Mouse (Mus musculus) embryonic facial prominence, embryonic 14.5 days (tissue): ENCODE measurements around the gene Astn1. TPM values are rescaled to one million over a fixed set of nuclear protein-coding genes. Genes with fewer than 3 reads are reported as not detected.

Experiments
- ATAC-seq: fragments of 200-750 bp; cut with Nextera tagmentation; 2 replicates; pipeline ENCODE4 v1.8.0; 2017; ENCODE audit warnings: low read depth, moderate number of reproducible peaks, moderate TSS enrichment
- DNase-seq: peaks from one replicate; pipeline ENCODE4 v3.0.0-alpha.2; 2015; ENCODE audit warnings: low spot score
- H3K27ac ChIP-seq: fragments of 300-500 bp; sonication (generic); replicated peaks from 2 replicates; pipeline ENCODE4 v1.5.1; 2014; ENCODE audit warnings: low read depth, mild to moderate bottlenecking, low read length, moderate library complexity
- H3K27me3 ChIP-seq: fragments of 300-500 bp; sonication (generic); replicated peaks from 2 replicates; pipeline ENCODE4 v1.6.1; 2014; ENCODE audit warnings: low read length; ENCODE audit not compliant: control insufficient read depth, insufficient read depth
- H3K36me3 ChIP-seq: fragments of 300-500 bp; sonication (generic); 2 replicates; pipeline ENCODE4 v1.6.1; 2014; ENCODE audit warnings: low read length, mixed read lengths; ENCODE audit not compliant: control insufficient read depth, insufficient read depth
- H3K4me1 ChIP-seq: fragments of 300-500 bp; sonication (generic); 2 replicates; pipeline ENCODE4 v1.6.1; 2014; ENCODE audit warnings: antibody characterized with exemption, low read length; ENCODE audit not compliant: control insufficient read depth, insufficient read depth
- H3K4me2 ChIP-seq: fragments of 300-500 bp; sonication (generic); 2 replicates; pipeline ENCODE4 v1.6.1; 2014; ENCODE audit warnings: low read depth, mild to moderate bottlenecking, low read length, moderate library complexity, mixed read lengths
- H3K4me3 ChIP-seq: fragments of 300-500 bp; sonication (generic); 2 replicates; pipeline ENCODE4 v1.5.1; 2014; ENCODE audit warnings: low read depth, mild to moderate bottlenecking, low read length
- H3K9ac ChIP-seq: fragments of 300-500 bp; sonication (generic); 2 replicates; pipeline ENCODE4 v1.6.1; 2014; ENCODE audit warnings: low read depth, mild to moderate bottlenecking, low read length, moderate library complexity, mixed read lengths
- H3K9me3 ChIP-seq: fragments of 300-500 bp; sonication (generic); 2 replicates; pipeline ENCODE4 v1.6.1; 2016; ENCODE audit warnings: low read length; ENCODE audit not compliant: control insufficient read depth
- WGBS: fragments of 180-500 bp; shearing (Covaris S2); extraction: QIAGEN DNeasy Blood & Tissue Kit; methylation state at CpG from one replicate; pipeline ENCODE4 v1.1.7; 2014; 5-methylcytosine and 5-hydroxymethylcytosine counted together
- microRNA counts: library from miRNA; unstranded; fragments of <30 nt; microRNA quantifications from one replicate; lab custom pipeline; 2017
- microRNA-seq: library from miRNA; unstranded; fragments of <30 nt; microRNA quantifications from one replicate; pipeline ENCODE4, GENCODE M21; 2016; ENCODE audit warnings: borderline number of aligned reads
- polyA plus RNA-seq: library from polyadenylated mRNA; unstranded; fragments of >200 nt; fragmentation: Nextera tagmentation; extraction: Ambion mirVana; gene quantifications from 2 replicates; pipeline ENCODE4 v1.2.1, GENCODE M21; 2014

Gene Astn1
- polyA plus RNA-seq, 1 experiment from 2014 or later: 3.5 TPM

DNA sequence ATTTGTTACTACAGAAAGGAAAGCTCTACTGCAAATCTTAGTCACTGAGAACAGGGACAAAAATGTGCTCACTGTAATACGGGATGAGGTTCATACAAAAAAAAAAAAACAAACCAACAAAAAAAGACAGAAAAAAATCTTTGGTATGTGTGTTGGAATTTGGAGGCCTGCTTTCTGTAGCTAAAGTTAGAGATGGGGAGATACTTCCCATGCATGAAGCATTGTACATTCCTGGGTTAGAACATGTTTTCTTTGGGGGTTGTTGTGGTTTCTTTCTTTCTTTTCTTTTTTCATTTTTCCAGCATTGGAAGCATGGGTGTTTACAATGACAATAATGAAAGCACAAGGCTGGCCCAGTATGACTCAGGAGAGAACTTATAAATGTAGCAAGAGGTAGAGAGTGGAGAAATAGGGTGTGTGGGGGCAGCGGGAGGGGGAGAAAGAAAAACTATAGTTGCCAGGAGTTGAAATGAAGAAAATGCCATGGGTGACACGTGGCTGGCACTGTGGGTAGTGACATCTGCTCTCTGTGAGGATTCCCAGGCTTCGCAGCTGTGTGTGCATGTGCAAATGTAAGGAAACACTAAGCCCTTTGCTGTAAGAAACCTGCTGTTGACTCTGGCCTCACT is 370.9 kb downstream of the Astn1 start:
- no peak overlapping the region for H3K4me2 ChIP-seq
- no peaks in the 10 kb centered on the region for H3K9me3 ChIP-seq
- peaks cover 11% of the 10 kb centered on the region for H3K4me1 ChIP-seq
- H3K27ac ChIP-seq: peak overlapping the region; percentile 48; the same call in 1 of the 2 replicates
- H3K4me3 ChIP-seq: no peak overlapping the region
- WGBS: 44% methylated on average over 4 of the region's 4 CpGs
- H3K36me3 ChIP-seq: no peaks in the 10 kb centered on the region
- no peak overlapping the region for H3K9ac ChIP-seq
- DNase-seq (peak; percentile 72), ATAC-seq (0 out of 2 replicates have a peak, but pooled peaks have one; percentile 57)
- no peaks in the 10 kb centered on the region for H3K27me3 ChIP-seq

DNA sequence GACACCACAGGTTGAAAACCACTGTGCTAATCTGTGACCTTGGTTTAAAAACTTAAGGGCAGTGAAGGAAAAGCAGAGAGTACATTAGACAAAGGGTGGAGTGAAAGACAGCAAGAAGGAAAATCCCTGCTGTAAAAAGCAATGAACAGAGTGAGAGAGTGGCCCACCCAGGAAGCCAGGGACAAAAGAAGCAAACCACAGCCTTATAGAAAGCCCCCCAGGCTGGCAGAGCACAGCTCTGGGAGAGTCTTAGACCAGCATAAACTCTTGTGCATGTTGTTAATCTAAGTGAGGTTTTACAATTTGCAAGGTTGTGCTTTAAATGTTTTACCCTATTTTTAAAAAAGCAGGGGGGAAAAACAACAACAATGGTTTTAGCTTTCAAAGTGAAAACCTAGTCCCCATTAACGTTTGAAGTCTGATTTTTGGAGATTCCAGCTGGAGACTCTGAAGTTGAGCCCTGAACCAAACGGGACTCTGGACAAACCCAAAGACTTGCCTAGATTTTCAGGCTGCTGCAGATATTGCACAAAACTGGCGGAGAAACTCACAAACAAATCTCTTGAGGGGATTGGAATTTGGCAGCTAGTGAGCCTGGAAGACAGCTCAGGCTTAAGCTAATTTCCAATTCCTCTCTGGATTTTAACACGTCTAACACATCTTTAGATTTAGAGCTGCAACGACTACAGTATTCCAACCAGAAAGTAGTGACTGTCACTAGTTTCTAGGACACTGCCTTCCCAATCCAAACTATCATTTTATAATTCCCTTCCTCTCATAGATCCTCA is 377.3 kb downstream of the Astn1 start:
- Histone ChIP-seq H3K27ac (peak overlapping the region; percentile 17), H3K4me1 (peaks cover 5% of the 10 kb centered on the region; the same call in 1 of the 2 replicates), H3K36me3 (no peaks in the 10 kb centered on the region), H3K27me3 (no peaks in the 10 kb centered on the region), H3K9ac (no peak overlapping the region), H3K9me3 (no peaks in the 10 kb centered on the region), H3K4me3 (no peak overlapping the region), H3K4me2 (no peak overlapping the region)
- ATAC-seq (no peak), DNase-seq (peak; percentile 64)
- WGBS: 19% methylated on average over 5 of the region's 5 CpGs

DNA sequence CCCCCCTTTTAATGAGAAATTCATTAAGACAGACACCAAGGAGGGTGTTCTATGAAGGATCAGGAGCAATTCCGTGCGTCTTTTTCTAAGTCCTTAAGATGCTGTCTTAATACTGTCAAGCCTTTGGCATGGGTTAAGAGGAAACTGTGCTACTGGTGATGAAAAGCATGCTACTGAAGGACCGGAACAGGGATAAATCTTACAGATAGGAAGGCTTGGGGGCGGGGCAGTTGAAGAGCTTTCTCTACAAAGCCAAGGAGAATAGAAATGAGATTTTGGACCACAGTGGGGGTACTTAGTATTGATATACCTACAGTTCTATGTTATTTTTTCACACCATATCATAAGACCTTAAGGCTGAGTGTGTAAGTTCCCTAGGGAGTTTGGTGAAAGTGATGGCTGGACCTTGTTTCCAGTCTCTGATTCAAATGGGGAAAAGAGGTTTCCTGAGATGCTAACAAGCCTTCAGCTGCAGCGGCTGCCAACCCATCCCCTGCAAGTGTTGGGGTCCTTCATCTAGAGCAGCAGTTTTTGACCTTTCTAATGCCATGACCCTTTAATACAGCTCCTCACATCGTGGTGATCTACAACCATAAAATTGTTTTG is 378.2 kb downstream of the Astn1 start:
- DNase-seq (no peak), ATAC-seq (no peak)
- peaks cover 5% of the 10 kb centered on the region; the same call in 1 of the 2 replicates for H3K4me1 ChIP-seq
- WGBS: 76% methylated on average over 6 of the region's 6 CpGs
- no peak overlapping the region for H3K9ac ChIP-seq
- H3K27ac ChIP-seq: no peak overlapping the region
- H3K36me3 ChIP-seq: no peaks in the 10 kb centered on the region
- H3K9me3 ChIP-seq: no peaks in the 10 kb centered on the region
- H3K27me3 ChIP-seq: no peaks in the 10 kb centered on the region
- no peak overlapping the region for H3K4me2 ChIP-seq
- no peak overlapping the region for H3K4me3 ChIP-seq

DNA sequence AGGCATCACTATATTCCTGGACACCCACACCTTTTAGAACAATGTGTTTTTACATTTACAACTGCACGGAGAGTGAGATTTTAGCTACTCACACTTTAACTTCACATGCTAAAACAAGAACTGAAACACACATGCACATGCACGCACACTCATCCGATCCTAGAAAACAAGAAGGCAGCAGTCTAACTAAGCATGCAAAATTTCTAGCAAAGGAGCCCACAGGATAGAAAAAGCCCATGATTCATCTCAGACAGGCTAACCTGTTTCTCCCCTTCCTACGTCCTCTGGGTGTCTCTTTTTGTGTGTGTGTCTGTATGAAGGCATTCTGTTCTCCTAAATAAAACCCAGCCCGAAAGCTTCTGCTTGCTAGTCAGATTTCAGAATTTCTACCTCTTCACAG is 378.9 kb downstream of the Astn1 start:
- Histone ChIP-seq H3K9me3 (no peaks in the 10 kb centered on the region), H3K4me3 (no peak overlapping the region), H3K27me3 (no peaks in the 10 kb centered on the region), H3K36me3 (no peaks in the 10 kb centered on the region), H3K9ac (no peak overlapping the region), H3K27ac (no peak overlapping the region), H3K4me2 (no peak overlapping the region), H3K4me1 (peaks cover 5% of the 10 kb centered on the region; the same call in 1 of the 2 replicates)
- WGBS: 63% methylated on average over 5 of the region's 5 CpGs
- no peak for ATAC-seq
- no peak for DNase-seq

MicroRNAs encoded within 50 kb of the gene (microRNA counts, 519-probe panel; counts per million panel counts)
- microRNA mmu-miR-488 (lab: Ali Mortazavi, UCI): 1,426 counts per million, percentile 5 among the panel's probes with 10 or more counts

Small RNAs within 50 kb of the gene (microRNA-seq; reads per million reads assigned to microRNA genes)
- 12.8 reads per million, percentile 30 among the genes with 10 or more reads in this experiment for gene Mir488

Other genes with a start within 250 kb of the Astn1 start
- gene Brinp2, start 5.9 kb upstream of the Astn1 start, polyA plus RNA-seq: 1.0 and 1.7 TPM in 2 replicates